Mouse (Mus musculus): Measurements from ENCODE around the gene Gm17657. TPM values are rescaled to one million over a fixed set of nuclear protein-coding genes. Genes with fewer than 3 reads are reported as not detected.

Gm17657 gene
- total and polyA plus RNA-seq, 3 experiments: 0.20 to 0.21 TPM; not detected in 1

GRCm38 (mm10) chr17:29477357-29477756, 72.1 kb downstream of the Gm17657 start:
- peak overlapping the region in 1 of 3 experiments; percentile 0 for H3K4me3 ChIP-seq (replicated peaks in 1 of 3; ENCODE audit: low read depth in 2 of 3, low read length in 2 of 3, poor library complexity in 1 of 3)
- dilution Hi-C loops (cut with MboI; ENCODE audit: extremely low pct_ligation_motif_present, extremely low pct_unique_long_range_greater_than_20kb, low sequenced_read_pairs): no loop called here
- in situ Hi-C loops (cut with MboI; ENCODE audit: low pct_ligation_motif_present, low pct_unique_long_range_greater_than_20kb, low sequenced_read_pairs): no loop called here

GRCm38 (mm10) chr17:29476461-29476860, 73.0 kb downstream of the Gm17657 start:
- Histone ChIP-seq H3K4me3 (replicated peaks in 1 of 3; ENCODE audit: low read depth in 2 of 3, low read length in 2 of 3, poor library complexity in 1 of 3) (no peak overlapping the region), H3K4me2 (ENCODE audit: insufficient read depth, low read depth, poor library complexity, severe bottlenecking) (no peak overlapping the region), H3K4me1 (ENCODE audit: control insufficient read depth in 1 of 2, insufficient read depth in 2 of 2) (peaks cover 22 to 68% of the 10 kb centered on the region in 2 experiments), H3K27me3 (replicated peaks) (no peaks in the 10 kb centered on the region), H3K27ac (ENCODE audit: insufficient read depth, low read depth) (peak overlapping the region; percentile 97), H3K9me3 (replicated peaks; ENCODE audit: low read length) (peaks cover 7% of the 10 kb centered on the region), H3K79me2 (replicated peaks; ENCODE audit: control insufficient read depth, extremely low read depth, insufficient read depth, poor library complexity, severe bottlenecking) (no peaks in the 10 kb centered on the region), H3K36me3 (replicated peaks in 1 of 2; ENCODE audit: control insufficient read depth in 1 of 2, insufficient read depth in 1 of 2, low read length in 1 of 2) (no peaks in the 10 kb centered on the region), H3K9ac (ENCODE audit: insufficient read depth, low read depth) (no peak overlapping the region)
- dilution Hi-C loops (cut with MboI; ENCODE audit: extremely low pct_ligation_motif_present, extremely low pct_unique_long_range_greater_than_20kb, low sequenced_read_pairs) (no loop called here), in situ Hi-C loops (cut with MboI; ENCODE audit: low pct_ligation_motif_present, low pct_unique_long_range_greater_than_20kb, low sequenced_read_pairs) (no loop called here)
- TF ChIP-seq NELFE (IDR thresholded peaks at IDR 0.05; ENCODE audit: low read depth, low read length): no peak
- no peak for TF ChIP-seq ZKSCAN1 (IDR thresholded peaks at IDR 0.05; ENCODE audit: borderline replicate concordance, low read depth, low read length)
- no peak for TF ChIP-seq ETS1 (conservative IDR thresholded peaks at IDR 0.05; ENCODE audit: low read depth, low read length)
- DNase-seq (ENCODE audit: extremely low read depth): no peak

More at GRCm38 (mm10) chr17:29477357-29477756, 72.1 kb downstream of the Gm17657 start:
- peak; percentile 41; the same call in 1 of the 2 replicates for TF ChIP-seq ELF1 (IDR thresholded peaks at IDR 0.05; ENCODE audit: low read depth, low read length)
- TF ChIP-seq KAT2A (IDR thresholded peaks at IDR 0.05; ENCODE audit: insufficient replicate concordance, low read length): peak; percentile 58; the same call in 1 of the 2 replicates
- TF ChIP-seq MAX (IDR thresholded peaks at IDR 0.05; ENCODE audit: low read length): peak; percentile 68
- 0 out of 2 replicates have a peak, but pooled peaks have one; percentile 27 for TF ChIP-seq NRF1 (IDR thresholded peaks at IDR 0.05; ENCODE audit: low read depth, low read length)
- TF ChIP-seq ZMIZ1 (IDR thresholded peaks at IDR 0.05; ENCODE audit: low read depth, low read length): peak; percentile 64; the same call in 1 of the 2 replicates
- no peak for TF ChIP-seq CTCF (conservative IDR thresholded peaks at IDR 0.05 in 1 of 2, IDR thresholded peaks at IDR 0.05 in 1 of 2; ENCODE audit: low read depth in 2 of 2, low read length in 2 of 2)
- TF ChIP-seq SIN3A (IDR thresholded peaks at IDR 0.05; ENCODE audit: low read length): peak; percentile 86
- TF ChIP-seq POLR2AphosphoS2 (IDR thresholded peaks at IDR 0.05; ENCODE audit: low read depth, low read length): no peak
- 0 out of 2 replicates have a peak, but pooled peaks have one; percentile 20 for TF ChIP-seq USF1 (IDR thresholded peaks at IDR 0.05; ENCODE audit: low read depth, low read length)
- TF ChIP-seq MEF2A (IDR thresholded peaks at IDR 0.05; ENCODE audit: borderline replicate concordance, low read depth, low read length): peak; percentile 91
- TF ChIP-seq JUN (IDR thresholded peaks at IDR 0.05; ENCODE audit: insufficient read depth, low read depth, low read length): peak; percentile 31
- TF ChIP-seq CHD1 (IDR thresholded peaks at IDR 0.05; ENCODE audit: low read depth, low read length): peak; percentile 37; the same call in 1 of the 2 replicates
- TF ChIP-seq RAD21 (IDR thresholded peaks at IDR 0.05; ENCODE audit: low read depth, low read length): no peak; the same call in none of the 2 replicates
- TF ChIP-seq MYC (IDR thresholded peaks at IDR 0.05; ENCODE audit: low read depth, low read length): peak; percentile 89
- no peak; the same call in 1 of the 2 replicates for TF ChIP-seq SMC3 (IDR thresholded peaks at IDR 0.05; ENCODE audit: low read depth, low read length)
- no peak for TF ChIP-seq NELFE (IDR thresholded peaks at IDR 0.05; ENCODE audit: low read depth, low read length)
- TF ChIP-seq GABPA (IDR thresholded peaks at IDR 0.05; ENCODE audit: insufficient replicate concordance, low read depth, low read length): no peak
- peak; percentile 100 for TF ChIP-seq TCF12 (IDR thresholded peaks at IDR 0.05; ENCODE audit: low read depth, low read length)
- TF ChIP-seq CHD2 (IDR thresholded peaks at IDR 0.05; ENCODE audit: low read length): peak; percentile 89
- TF ChIP-seq ZNF384 (IDR thresholded peaks at IDR 0.05; ENCODE audit: low read depth, low read length): peak; percentile 93
- TF ChIP-seq MAFK (IDR thresholded peaks at IDR 0.05; ENCODE audit: insufficient replicate concordance, low read length): peak; percentile 68; the same call in 1 of the 2 replicates
- peak; percentile 98 for TF ChIP-seq EP300 (IDR thresholded peaks at IDR 0.05; ENCODE audit: low read length)
- peak; percentile 26; the same call in 1 of the 2 replicates for TF ChIP-seq HCFC1 (IDR thresholded peaks at IDR 0.05; ENCODE audit: low read depth, low read length)
- peak; percentile 91 for TF ChIP-seq RCOR1 (conservative IDR thresholded peaks at IDR 0.05; ENCODE audit: low read depth, low read length)
- peak; percentile 97 for TF ChIP-seq BHLHE40 (IDR thresholded peaks at IDR 0.05; ENCODE audit: low read depth, low read length)
- peak; percentile 55; the same call in 1 of the 2 replicates for TF ChIP-seq MXI1 (IDR thresholded peaks at IDR 0.05; ENCODE audit: low read depth, low read length)
- TF ChIP-seq POLR2A (IDR thresholded peaks at IDR 0.05; ENCODE audit: low read depth, low read length): no peak
- 0 out of 2 replicates have a peak, but pooled peaks have one; percentile 57 for TF ChIP-seq E2F4 (IDR thresholded peaks at IDR 0.05; ENCODE audit: insufficient replicate concordance, low read depth, low read length)
- TF ChIP-seq PAX5 (IDR thresholded peaks at IDR 0.05; ENCODE audit: low read length): no peak
- no peak for TF ChIP-seq ZKSCAN1 (IDR thresholded peaks at IDR 0.05; ENCODE audit: borderline replicate concordance, low read depth, low read length)
- TF ChIP-seq ZC3H11A (IDR thresholded peaks at IDR 0.05; ENCODE audit: low read depth, low read length): no peak
- peak; percentile 83; the same call in 1 of the 2 replicates for TF ChIP-seq MAZ (IDR thresholded peaks at IDR 0.05; ENCODE audit: low read depth, low read length)
- TF ChIP-seq ETS1 (conservative IDR thresholded peaks at IDR 0.05; ENCODE audit: low read depth, low read length): peak; percentile 92
- peak; percentile 90 for TF ChIP-seq IRF4 (IDR thresholded peaks at IDR 0.05; ENCODE audit: low read depth, low read length)
- TF ChIP-seq UBTF (IDR thresholded peaks at IDR 0.05; ENCODE audit: low read depth, low read length): 0 out of 2 replicates have a peak, but pooled peaks have one; percentile 67
- no peak for TF ChIP-seq USF2 (conservative IDR thresholded peaks at IDR 0.05; ENCODE audit: low read depth, low read length)
- peak; percentile 57 for TF ChIP-seq JUND (conservative IDR thresholded peaks at IDR 0.05; ENCODE audit: low read depth, low read length)
- TF ChIP-seq TBP (conservative IDR thresholded peaks at IDR 0.05; ENCODE audit: low read depth, low read length): 0 out of 2 replicates have a peak, but pooled peaks have one; percentile 45
- DNase-seq (ENCODE audit: extremely low read depth): peak; percentile 91
- H3K4me1 ChIP-seq (ENCODE audit: control insufficient read depth in 1 of 2, insufficient read depth in 2 of 2): peaks cover 22 to 69% of the 10 kb centered on the region in 2 experiments
- H3K9ac ChIP-seq (ENCODE audit: insufficient read depth, low read depth): no peak overlapping the region
- H3K27me3 ChIP-seq (replicated peaks): no peaks in the 10 kb centered on the region
- no peaks in the 10 kb centered on the region for H3K36me3 ChIP-seq (replicated peaks in 1 of 2; ENCODE audit: control insufficient read depth in 1 of 2, insufficient read depth in 1 of 2, low read length in 1 of 2)
- H3K27ac ChIP-seq (ENCODE audit: insufficient read depth, low read depth): peak overlapping the region; percentile 97
- no peak overlapping the region for H3K4me2 ChIP-seq (ENCODE audit: insufficient read depth, low read depth, poor library complexity, severe bottlenecking)
- H3K79me2 ChIP-seq (replicated peaks; ENCODE audit: control insufficient read depth, extremely low read depth, insufficient read depth, poor library complexity, severe bottlenecking): no peaks in the 10 kb centered on the region
- peaks cover 4% of the 10 kb centered on the region for H3K9me3 ChIP-seq (replicated peaks; ENCODE audit: low read length)

Data from CH12.LX (cell line).